Mouse (Mus musculus): Measurements from ENCODE around the gene Zmynd11.

- TF ChIP-seq CTCF (IDR thresholded peaks at IDR 0.05; ENCODE audit: control insufficient read depth, insufficient read depth, insufficient replicate concordance, low read depth, low read length) (no peak), POLR2A (IDR thresholded peaks at IDR 0.05; ENCODE audit: control insufficient read depth, low read depth, low read length) (no peak)
Observed at GRCm38 (mm10) chr13:9689366-9689765, 75.8 kb downstream of the Zmynd11 start.
